Mouse (Mus musculus): ENCODE measurements around the gene Bcat2. TPM values are rescaled to one million over a fixed set of nuclear protein-coding genes. Genes with fewer than 3 reads are reported as not detected.

Bcat2 gene
- total and polyA plus RNA-seq, 3 experiments: 166 to 292 (median 213) TPM

DNA sequence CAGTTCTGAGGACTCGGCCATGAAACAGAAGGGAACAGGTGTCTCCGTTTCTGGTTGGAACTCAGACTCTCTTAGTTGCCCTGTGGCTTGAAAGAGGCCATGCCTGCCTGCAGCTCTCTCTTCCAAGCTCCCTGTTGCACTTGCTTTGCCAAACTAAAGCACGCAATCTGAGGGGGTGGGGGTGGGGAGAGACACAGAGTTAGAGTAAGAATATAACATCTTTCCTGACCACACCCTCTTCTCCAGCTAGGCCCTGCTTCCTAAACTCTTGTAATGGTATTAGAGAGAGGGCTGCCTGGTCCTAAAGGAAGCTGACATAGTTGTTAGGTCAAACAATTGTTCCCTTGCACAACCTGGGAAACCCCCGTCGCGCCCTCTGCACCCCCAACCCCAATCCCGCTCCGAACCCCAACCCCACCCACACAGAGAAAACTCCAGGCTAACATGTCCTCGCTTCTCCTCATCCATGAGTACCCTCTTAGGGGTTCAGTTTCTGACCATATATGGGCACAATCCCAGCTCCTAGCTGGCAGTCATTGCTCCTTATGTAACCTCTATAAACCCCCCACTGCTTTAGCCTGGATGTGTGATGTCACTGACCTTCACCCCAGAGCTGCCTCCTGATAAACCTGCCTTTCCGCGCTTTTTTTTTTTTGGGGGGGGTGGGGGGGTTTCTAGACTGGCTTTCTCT, 19.0 kb upstream of the Bcat2 start:
- no peak for DNase-seq

GRCm38 (mm10) chr7:45551512-45551883, 18.5 kb upstream of the Bcat2 start:
- DNase-seq: no peak

DNA sequence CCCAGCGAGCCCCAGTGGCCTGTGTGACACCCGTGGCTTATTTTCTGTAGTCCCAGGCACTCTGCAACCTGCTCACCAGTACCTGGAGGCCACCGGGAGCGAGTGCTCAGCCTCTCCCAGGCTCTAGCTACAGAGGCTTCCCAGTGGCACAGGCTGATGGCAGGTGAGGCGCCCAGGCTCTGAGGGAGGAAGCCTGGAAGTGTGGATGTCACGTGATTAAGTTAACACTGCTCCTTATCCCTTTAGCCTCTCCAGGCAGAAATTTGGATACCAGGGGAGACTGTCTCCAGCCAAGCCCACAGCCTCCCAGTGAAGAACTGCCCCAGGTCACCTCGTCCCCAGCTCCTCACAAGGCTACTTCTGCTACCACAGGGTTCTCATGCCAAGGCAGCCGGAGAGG, 16.4 kb upstream of the Bcat2 start:
- DNase-seq: no peak

DNA sequence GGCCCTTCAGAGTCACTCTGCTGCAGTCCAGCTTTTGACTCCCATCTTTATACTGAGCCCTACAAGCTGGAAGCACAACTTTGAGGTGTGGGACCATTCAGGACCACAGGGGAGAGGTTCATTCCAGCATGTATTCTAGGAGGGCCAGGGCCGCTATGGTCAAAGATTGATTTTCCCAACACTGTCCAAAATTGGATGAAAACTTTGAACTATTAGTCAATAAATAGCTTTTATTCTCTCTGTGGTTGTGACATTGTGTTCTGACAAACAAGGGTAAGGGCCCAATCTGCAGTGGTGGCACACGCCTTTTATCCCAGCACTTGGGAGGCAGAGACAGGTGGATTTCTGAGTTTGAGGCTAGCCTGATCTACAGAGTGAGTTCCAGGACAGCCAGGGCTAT, 16.0 kb upstream of the Bcat2 start:
- DNase-seq: no peak

DNA sequence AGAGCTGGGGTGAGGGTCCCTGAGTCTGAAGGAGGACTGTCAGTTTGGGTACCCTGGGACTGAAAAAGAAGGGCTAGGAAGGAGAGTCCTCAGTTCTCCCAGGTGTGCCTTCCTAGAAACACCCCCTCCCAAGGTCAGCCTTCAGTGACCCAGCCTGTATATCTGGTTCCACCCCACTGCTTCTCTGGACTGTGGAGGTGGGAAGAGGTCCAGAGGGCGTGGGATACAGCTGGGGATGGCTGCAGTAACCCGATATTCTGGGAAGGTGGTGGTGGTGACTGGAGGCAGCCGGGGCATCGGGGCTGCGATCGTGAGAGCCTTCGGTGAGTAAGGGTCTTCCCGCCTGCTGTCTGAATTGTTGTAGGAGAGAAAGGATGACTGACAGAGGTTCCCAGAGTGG, 15.2 kb upstream of the Bcat2 start, which contains the start of gene Hsd17b14:
Hsd17b14 (plus strand) TSS at position 150 of the 400 bp plus-strand sequence.
- no peak for DNase-seq

GRCm38 (mm10) chr7:45555787-45556186, 14.2 kb upstream of the Bcat2 start:
- DNase-seq: peak; percentile 85

GRCm38 (mm10) chr7:45558907-45559306, 11.0 kb upstream of the Bcat2 start:
- no peak for DNase-seq

GRCm38 (mm10) chr7:45560241-45560640, 9.7 kb upstream of the Bcat2 start:
- DNase-seq: no peak

DNA sequence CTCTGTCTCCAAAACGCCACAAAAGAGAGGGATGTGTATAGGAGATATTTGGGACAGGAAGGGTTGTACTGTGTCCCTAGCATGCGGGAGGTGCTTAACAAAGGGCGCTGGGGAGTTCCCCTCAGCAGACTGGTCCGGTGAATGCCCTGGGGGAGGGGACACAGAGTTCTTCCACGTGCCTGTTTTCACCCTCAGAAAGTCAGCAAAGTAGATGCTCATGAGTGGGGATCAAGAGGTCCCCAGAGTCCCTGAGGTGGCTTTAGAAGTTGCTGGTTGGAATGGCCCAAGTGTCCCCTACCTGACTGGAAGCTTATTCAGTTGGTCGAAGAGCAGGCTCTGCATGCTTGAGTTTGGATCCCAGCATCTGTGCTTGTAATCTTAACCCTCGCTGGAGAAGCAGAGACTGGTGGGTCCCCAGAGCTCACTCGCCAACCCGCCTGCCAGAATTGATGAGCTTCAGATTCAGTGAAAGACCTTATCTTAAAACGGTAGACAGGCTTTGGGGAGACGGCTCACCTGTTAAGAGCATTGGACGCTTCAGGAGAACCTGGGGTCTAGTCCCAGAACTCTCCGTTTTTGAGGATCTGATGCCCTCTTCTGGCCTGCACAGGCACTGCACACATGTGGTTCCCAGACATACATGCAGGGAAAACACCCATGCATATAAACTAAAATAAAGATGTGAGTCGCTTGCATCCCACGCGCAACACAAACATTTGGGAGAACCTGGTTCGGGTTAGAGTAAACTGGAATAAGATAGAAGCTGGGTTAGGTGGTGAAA, 8.9 kb upstream of the Bcat2 start:
- DNase-seq: peak; percentile 75

DNA sequence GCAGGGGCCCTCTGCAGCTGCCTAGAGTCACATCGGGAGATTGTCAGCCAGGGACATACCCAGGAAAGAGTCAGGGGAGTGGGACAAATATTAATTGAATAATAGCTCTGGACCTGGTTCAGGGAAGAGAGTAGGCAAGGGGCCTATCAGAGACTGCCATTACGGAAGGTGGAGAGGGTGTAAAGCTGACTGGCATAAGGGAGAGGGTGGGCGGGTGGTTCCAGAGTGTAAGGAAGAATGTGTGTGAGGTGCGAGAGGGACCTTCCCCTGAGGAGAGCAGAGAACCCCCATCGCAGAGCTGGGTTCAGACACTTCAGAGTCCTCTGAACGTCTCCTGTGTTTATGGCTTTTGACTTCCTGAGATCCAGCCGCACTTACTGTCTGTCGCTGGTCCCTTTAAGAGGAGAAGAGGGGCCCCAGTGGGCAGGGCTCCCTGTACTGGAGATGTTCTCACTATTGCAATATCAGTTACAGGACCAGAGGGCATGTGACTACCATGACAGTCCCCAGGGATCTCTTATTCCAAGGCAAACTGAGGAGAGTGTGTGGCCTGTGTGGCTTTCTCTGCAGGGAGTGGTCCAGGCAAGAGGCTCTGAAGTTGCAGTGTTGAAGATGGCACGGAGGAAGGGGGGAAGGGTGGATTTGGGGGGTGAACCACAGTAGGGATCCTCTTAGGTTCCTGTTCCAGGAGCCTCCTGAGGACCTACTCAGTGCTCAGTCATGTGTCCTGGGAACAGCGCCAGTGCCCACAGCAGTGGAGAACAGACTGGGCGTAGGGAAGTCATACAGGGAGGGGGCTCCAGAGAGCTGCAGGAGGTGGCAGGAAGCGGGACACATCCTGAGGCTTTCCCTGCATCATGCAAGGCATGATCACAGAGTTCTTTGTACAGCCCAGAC, 8.1 kb upstream of the Bcat2 start:
- DNase-seq: no peak

DNA sequence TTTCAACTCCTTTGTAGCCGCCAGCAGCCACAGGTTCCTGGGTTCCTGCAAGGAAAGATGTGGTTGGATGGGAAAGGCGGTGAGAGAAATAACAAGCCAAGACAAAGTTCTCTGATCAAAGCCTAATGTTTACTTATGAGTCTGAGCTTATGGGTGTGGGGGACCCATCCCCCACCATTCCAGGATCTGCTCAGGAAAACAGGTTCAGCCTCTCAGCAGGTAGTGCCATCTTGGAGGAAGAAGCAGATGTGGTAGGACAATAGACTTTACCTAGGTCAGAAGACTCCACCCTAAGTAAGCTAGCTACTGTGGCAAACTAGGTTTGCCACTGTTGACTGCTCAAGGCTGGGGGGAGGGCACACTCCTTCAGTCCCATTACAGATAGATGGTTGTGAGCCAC, 5.1 kb upstream of the Bcat2 start:
- no peak for DNase-seq

GRCm38 (mm10) chr7:45565446-45565845, 4.5 kb upstream of the Bcat2 start:
- DNase-seq: no peak

- no peak for DNase-seq
These were observed 2.7 kb upstream of the Bcat2 start for GRCm38 (mm10) chr7:45567112-45567779.

DNA sequence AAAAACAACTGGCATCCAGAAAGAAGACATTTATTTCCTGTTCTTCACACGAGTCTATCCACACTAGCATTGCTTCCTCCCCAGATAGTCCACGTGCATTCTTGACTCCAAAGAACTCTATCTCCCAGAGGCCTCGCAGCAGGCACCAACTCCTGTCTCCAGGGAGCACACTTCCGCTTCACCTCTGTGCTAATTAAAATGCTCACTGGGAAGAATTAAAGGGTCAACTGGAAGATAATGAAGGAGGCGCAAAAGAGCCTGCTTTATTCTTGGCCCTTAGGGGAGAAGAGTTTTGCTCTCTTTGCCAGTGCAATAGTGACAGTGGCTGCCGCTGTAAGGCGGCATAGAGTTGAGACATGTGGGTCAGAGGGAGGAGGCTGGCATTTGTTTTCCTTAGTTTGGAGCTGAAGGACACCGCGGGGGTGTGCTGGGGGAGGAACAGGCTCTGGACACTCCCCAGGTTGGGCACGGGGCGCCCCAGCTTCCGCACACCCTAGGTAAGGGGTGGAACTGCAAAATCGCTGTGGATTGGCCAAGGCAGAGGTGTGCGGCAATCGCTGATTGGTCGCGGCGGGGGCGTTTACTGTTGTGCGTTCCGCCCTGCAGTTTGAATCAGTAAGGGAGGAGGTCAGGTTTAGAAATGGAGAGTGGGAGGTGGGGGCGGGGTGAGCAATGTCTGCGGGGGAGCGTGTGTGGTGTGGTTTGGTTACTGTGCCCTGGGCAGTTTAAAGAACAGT, 2.0 kb upstream of the Bcat2 start:
- peak; percentile 98 for DNase-seq

GRCm38 (mm10) chr7:45568601-45569473, 1.1 kb upstream of the Bcat2 start:
- no peak for DNase-seq

GRCm38 (mm10) chr7:45571966-45572365, 2.0 kb downstream of the Bcat2 start:
- DNase-seq: no peak

- DNase-seq: no peak
These were observed 4.0 kb downstream of the Bcat2 start for GRCm38 (mm10) chr7:45573954-45574353.

- DNase-seq: no peak
These were observed 4.8 kb downstream of the Bcat2 start for GRCm38 (mm10) chr7:45574472-45575379.

DNA sequence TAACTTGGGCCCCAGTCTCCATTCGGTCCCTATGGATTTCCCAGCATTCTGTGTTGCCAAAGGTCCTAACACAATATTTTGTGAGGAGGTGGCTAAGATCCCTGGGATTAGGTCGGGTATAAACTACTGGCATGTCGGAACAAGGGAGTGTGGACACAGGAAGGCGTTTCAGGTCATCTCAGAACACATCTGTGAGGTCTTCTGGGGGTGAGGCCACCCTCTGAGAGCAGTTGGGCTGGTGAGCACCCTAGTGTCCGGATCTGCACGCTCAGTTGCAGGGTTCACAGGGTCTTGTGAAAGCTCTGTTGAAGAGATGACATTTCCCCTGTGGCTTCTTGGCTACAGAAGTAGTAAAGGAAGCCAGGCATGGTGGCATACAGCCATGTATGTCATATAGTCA, 16.0 kb downstream of the Bcat2 start:
- DNase-seq: no peak
